Mouse (Mus musculus): Measurements from ENCODE around the gene Frmd4a.

- TF ChIP-seq GATA1 (IDR thresholded peaks at IDR 0.05; ENCODE audit: borderline replicate concordance, low read length), result no peak
- TF ChIP-seq CTCF (IDR thresholded peaks at IDR 0.05; ENCODE audit: low read depth, low read length), result no peak
- no peak for TF ChIP-seq POLR2AphosphoS5 (IDR thresholded peaks at IDR 0.05; ENCODE audit: insufficient replicate concordance, low read depth, low read length)
- TF ChIP-seq TAL1 (conservative IDR thresholded peaks at IDR 0.05; ENCODE audit: low read depth, low read length), result no peak
- no peak for TF ChIP-seq GATA2 (IDR thresholded peaks at IDR 0.05; ENCODE audit: borderline replicate concordance, low read depth, low read length)
Observed at GRCm38 (mm10) chr2:3990431-3990830, 27.1 kb upstream of the Frmd4a start.

Measured in G1E (cell line).